Mouse (Mus musculus): Measurements from ENCODE around the gene Olfr854.

DNA sequence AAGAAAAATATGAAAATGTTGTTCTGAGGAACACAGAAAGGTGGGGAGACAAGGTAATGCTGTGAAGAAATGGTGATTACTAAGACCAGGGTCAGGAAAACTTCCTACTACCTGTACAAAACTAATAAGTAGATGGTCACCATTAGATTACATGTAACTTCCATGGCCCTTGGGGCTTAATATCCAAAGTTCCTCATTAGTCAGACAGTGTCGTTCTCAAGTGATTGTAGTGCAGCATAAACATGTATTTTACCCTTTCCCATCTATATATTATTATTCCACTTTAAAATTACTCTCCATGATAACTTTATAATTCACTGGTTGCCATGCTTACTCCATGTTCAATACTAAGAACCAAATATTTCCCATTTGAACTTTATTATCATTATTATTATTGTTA lies 26.2 kb downstream of the Olfr854 start, which contains the start of gene Olfr853:
- no peak for TF ChIP-seq CTCF (IDR thresholded peaks at IDR 0.05; ENCODE audit: extremely low read depth, insufficient read depth, low read length)
- no peak for TF ChIP-seq POLR2A (IDR thresholded peaks at IDR 0.05; ENCODE audit: extremely low read depth, insufficient read depth, low read length)
